In genomic region chr11:63924286-63924930, GRCm38 (mm10) we compare ENCODE assay signal across 9 mouse cellular contexts. TPM values are rescaled to one million over a fixed set of nuclear protein-coding genes. Genes with fewer than 3 reads are reported as not detected.
DNase-seq lines count a peak whose midpoint lies in the region; ATAC-seq and TF ChIP-seq lines count a peak whose summit lies in the region.
"Had no signal": no experiment of that assay in that cellular context is flagged by ENCODE, and none has a peak within 500 bp of the region (broad histone marks: within the 10 kb centered on the region; RNA-seq: fewer than 3 reads in every experiment).

No protein-coding gene starts in this region.

- WGBS in forebrain, embryonic 14.5 days, result 3% methylated on average over 26 of the region's 26 CpGs
- 5% methylated on average over 26 of the region's 26 CpGs for WGBS in forebrain, postnatal 0 days
- WGBS in hindbrain, embryonic 12.5 days, result 5% methylated on average over 26 of the region's 26 CpGs
- WGBS in liver, postnatal 0 days (ENCODE audit: insufficient replicate concordance), result 7% methylated on average over 26 of the region's 26 CpGs

- ATAC-seq in forebrain, embryonic 14.5 days, result no peak
- ATAC-seq in forebrain, postnatal 0 days, result no peak
- no peak for ATAC-seq in hindbrain, embryonic 12.5 days (ENCODE audit: low FRiP score)
- ATAC-seq in liver, postnatal 0 days, result no peak

- H3K27me3 ChIP-seq in forebrain, embryonic 14.5 days (replicated peaks; ENCODE audit: control insufficient read depth, insufficient read depth, low read length), result peaks cover 62% of the 10 kb centered on the region
- peaks cover 72% of the 10 kb centered on the region for H3K27me3 ChIP-seq in forebrain, postnatal 0 days (ENCODE audit: insufficient read depth, low read length)
- peaks cover 53% of the 10 kb centered on the region for H3K27me3 ChIP-seq in hindbrain, embryonic 12.5 days
- peaks cover 58% of the 10 kb centered on the region for H3K27me3 ChIP-seq in liver, postnatal 0 days (ENCODE audit: insufficient read depth, low read length)

- H3K4me1 ChIP-seq in forebrain, embryonic 14.5 days (ENCODE audit: control insufficient read depth, insufficient read depth, low read length), result peaks cover 13% of the 10 kb centered on the region; the same call in 1 of the 2 replicates
- peaks cover 8% of the 10 kb centered on the region; the same call in 1 of the 2 replicates for H3K4me1 ChIP-seq in forebrain, postnatal 0 days (ENCODE audit: insufficient read depth)
- H3K4me1 ChIP-seq in hindbrain, embryonic 12.5 days, result peaks cover 36% of the 10 kb centered on the region
- peaks cover 18% of the 10 kb centered on the region; the same call in 1 of the 2 replicates for H3K4me1 ChIP-seq in liver, postnatal 0 days (ENCODE audit: insufficient read depth)

- H3K9me3 ChIP-seq in forebrain, embryonic 14.5 days (replicated peaks; ENCODE audit: control insufficient read depth, low read length), result no peaks in the 10 kb centered on the region
- no peaks in the 10 kb centered on the region for H3K9me3 ChIP-seq in forebrain, postnatal 0 days (ENCODE audit: low read length)
- H3K9me3 ChIP-seq in hindbrain, embryonic 12.5 days (replicated peaks), result no peaks in the 10 kb centered on the region
- H3K9me3 ChIP-seq in liver, postnatal 0 days (ENCODE audit: low read length), result no peaks in the 10 kb centered on the region

- H3K36me3 ChIP-seq in forebrain, embryonic 14.5 days (ENCODE audit: control insufficient read depth, insufficient read depth, low read length), result no peaks in the 10 kb centered on the region
- no peaks in the 10 kb centered on the region for H3K36me3 ChIP-seq in forebrain, postnatal 0 days (ENCODE audit: insufficient read depth)
- no peaks in the 10 kb centered on the region for H3K36me3 ChIP-seq in hindbrain, embryonic 12.5 days
- no peaks in the 10 kb centered on the region for H3K36me3 ChIP-seq in liver, postnatal 0 days (replicated peaks; ENCODE audit: insufficient read depth, low read length)
- H3K36me3 ChIP-seq: G1E had no signal

- peak overlapping the region; percentile 22; the same call in 1 of the 2 replicates for H3K4me3 ChIP-seq in forebrain, embryonic 14.5 days (ENCODE audit: low read depth, low read length)
- no peak overlapping the region for H3K4me3 ChIP-seq in forebrain, postnatal 0 days (ENCODE audit: low read depth, low read length)
- H3K4me3 ChIP-seq in hindbrain, embryonic 12.5 days, result no peak overlapping the region
- peak overlapping the region; percentile 36; the same call in 1 of the 2 replicates for H3K4me3 ChIP-seq in liver, postnatal 0 days (ENCODE audit: low read depth, low read length)

- intact Hi-C loops in left cerebral cortex, postnatal 4 days (cut with DNase I), result loop anchor here (5.0 to 10.0 kb wide), 3 partner anchors 600 to 1043 kb away; no protein-coding TSS in a partner anchor

- DNase-seq in forebrain, embryonic 14.5 days (ENCODE audit: low spot score), result no peak
- DNase-seq in forebrain, postnatal 0 days, result no peak
- peak; percentile 26 to 29 for DNase-seq in CD8-positive naive resting alpha-beta T cell, adult 2 months (ENCODE audit: low read depth in 2 of 2, low spot score in 2 of 2)
- peak; percentile 45 for DNase-seq in liver, postnatal 0 days
- no peak for DNase-seq in left cerebral cortex, postnatal 4 days
- no peak for DNase-seq in left cerebral cortex, adult 18-20 months (ENCODE audit: low spot score in 2 of 2)
- no peak for DNase-seq in c-Kit-positive CD71-positive TER-119-positive erythroid progenitor cells, embryonic 14.5 days (ENCODE audit: low spot score)

- TF ChIP-seq EP300 in liver, postnatal 0 days (IDR thresholded peaks at IDR 0.05; ENCODE audit: low read depth), result no peak

- no peak overlapping the region for H3K27ac ChIP-seq in forebrain, embryonic 14.5 days (ENCODE audit: low read depth, low read length)
- no peak overlapping the region for H3K27ac ChIP-seq in forebrain, postnatal 0 days (ENCODE audit: low read depth, low read length)
- H3K27ac ChIP-seq in hindbrain, embryonic 12.5 days, result no peak overlapping the region
- peak overlapping the region; percentile 22; the same call in 1 of the 2 replicates for H3K27ac ChIP-seq in liver, postnatal 0 days (ENCODE audit: low read depth)

- no peak overlapping the region for H3K9ac ChIP-seq in forebrain, embryonic 14.5 days (ENCODE audit: low read length)
- H3K9ac ChIP-seq in forebrain, postnatal 0 days, result no peak overlapping the region
- no peak overlapping the region for H3K9ac ChIP-seq in hindbrain, embryonic 12.5 days
- no peak overlapping the region for H3K9ac ChIP-seq in liver, postnatal 0 days (replicated peaks)

- H3K4me2 ChIP-seq in forebrain, embryonic 14.5 days (ENCODE audit: low read length), result no peak overlapping the region
- H3K4me2 ChIP-seq in forebrain, postnatal 0 days (ENCODE audit: low read depth), result no peak overlapping the region
- peak overlapping the region; percentile 48 for H3K4me2 ChIP-seq in hindbrain, embryonic 12.5 days (replicated peaks)
- H3K4me2 ChIP-seq in liver, postnatal 0 days (ENCODE audit: low read depth, low read length), result peak overlapping the region; percentile 75

- no peak for TF ChIP-seq CTCF in forebrain, postnatal 0 days (IDR thresholded peaks at IDR 0.05; ENCODE audit: low read depth)
- no peak for TF ChIP-seq CTCF in liver, postnatal 0 days (IDR thresholded peaks at IDR 0.05; ENCODE audit: low read depth)

RNA-seq across cellular contexts. Expression of gene Hs3st3b1, which starts 2.3 kb away (rescaled TPM):
- polyA plus RNA-seq in forebrain, embryonic 14.5 days (2014; fragmentation: Nextera tagmentation; extraction: Ambion mirVana), result 3.3 and 3.9 TPM in 2 replicates
- 3.5 and 4.3 TPM in 2 replicates for total RNA-seq in forebrain, postnatal 0 days (2014; rRNA removed)
- 1.1 and 1.2 TPM in 2 replicates for polyA plus RNA-seq in forebrain, postnatal 0 days (2015; fragmentation: Nextera tagmentation; extraction: Ambion mirVana)
- polyA plus RNA-seq in hindbrain, embryonic 12.5 days (2016; fragmentation: Nextera tagmentation; extraction: Ambion mirVana), result 11.2 and 15.1 TPM in 2 replicates
- polyA plus RNA-seq in liver, postnatal 0 days (2015; fragmentation: Nextera tagmentation; extraction: Ambion mirVana), result 20.0 and 21.1 TPM in 2 replicates
- total RNA-seq in left cerebral cortex, postnatal 4 days (2021), result 1 to 10 TPM; 1.6 to 1.9 TPM
- 1 to 10 TPM; 1.9 TPM for total RNA-seq in left cerebral cortex, adult 18-20 months (2021)
- polyA plus RNA-seq: G1E had no signal

Comparison
In these comparisons a context has a peak if more than half of its experiments do, and no peak if none do; other contexts are left out.
1. H3K4me3 ChIP-seq: peak in forebrain, embryonic 14.5 days (single experiment) and liver, postnatal 0 days (single experiment); none in forebrain, postnatal 0 days (single experiment) and hindbrain, embryonic 12.5 days (single experiment).
2. DNase-seq: peak in CD8-positive naive resting alpha-beta T cell, adult 2 months (2 of 2) and liver, postnatal 0 days (single experiment); none in forebrain, embryonic 14.5 days (single experiment), forebrain, postnatal 0 days (single experiment), left cerebral cortex, postnatal 4 days (single experiment), left cerebral cortex, adult 18-20 months (0 of 2) and c-Kit-positive CD71-positive TER-119-positive erythroid progenitor cells, embryonic 14.5 days (single experiment).
3. H3K4me2 ChIP-seq: peak in hindbrain, embryonic 12.5 days (single experiment) and liver, postnatal 0 days (single experiment); none in forebrain, embryonic 14.5 days (single experiment) and forebrain, postnatal 0 days (single experiment).